Mouse (Mus musculus) CH12.LX (cell line): ENCODE measurements at regions not wholly inside any gene's neighbourhood (a gene's known extent, or its start where the extent isn't known, plus 50 kb on each side); places are given as distances from the start of the nearest gene placed in this dataset.

Experiments used
- BHLHE40 ChIP-seq: IDR thresholded peaks from 2 replicates; pipeline ENCODE4 v1.6.1; 2011; ENCODE audit warnings: mild to moderate bottlenecking, low read depth, low read length, improper control_type of control experiment
- CTCF ChIP-seq, 2 experiments: IDR thresholded peaks in 1 of 2; conservative IDR thresholded peaks in 1 of 2; 2 replicates each; pipeline ENCODE4 v1.5.1; 2011 to 2012; ENCODE audit warnings: low read depth in 2 of 2, low read length in 2 of 2, improper control_type of control experiment in 1 of 2, inconsistent platforms in 1 of 2, mild to moderate bottlenecking in 1 of 2, moderate library complexity in 1 of 2
- ELF1 ChIP-seq: IDR thresholded peaks from 2 replicates; pipeline ENCODE4 v1.6.1; 2014; ENCODE audit warnings: low read depth, mild to moderate bottlenecking, inconsistent platforms, low read length, improper control_type of control experiment
- EP300 ChIP-seq: IDR thresholded peaks from 2 replicates; pipeline ENCODE4 v1.6.1; 2011; ENCODE audit warnings: low read length, improper control_type of control experiment
- MAFK ChIP-seq: IDR thresholded peaks from 2 replicates; pipeline ENCODE4 v1.6.1; 2011; ENCODE audit warnings: low read length, improper control_type of control experiment; ENCODE audit not compliant: insufficient replicate concordance
- POLR2A ChIP-seq: IDR thresholded peaks from 2 replicates; pipeline ENCODE4 v1.6.1; 2011; ENCODE audit warnings: low read depth, mild to moderate bottlenecking, improper control_type of control experiment, low read length
- SMC3 ChIP-seq: IDR thresholded peaks from 2 replicates; pipeline ENCODE4 v1.6.1; 2011; ENCODE audit warnings: low read depth, low read length, improper control_type of control experiment
- TCF12 ChIP-seq: IDR thresholded peaks from 2 replicates; pipeline ENCODE4 v1.6.1; 2014; ENCODE audit warnings: low read depth, mild to moderate bottlenecking, inconsistent platforms, low read length, improper control_type of control experiment
- ZKSCAN1 ChIP-seq: IDR thresholded peaks from 2 replicates; pipeline ENCODE4 v1.6.1; 2012; ENCODE audit warnings: low read depth, inconsistent platforms, low read length, improper control_type of control experiment, borderline replicate concordance

DNA sequence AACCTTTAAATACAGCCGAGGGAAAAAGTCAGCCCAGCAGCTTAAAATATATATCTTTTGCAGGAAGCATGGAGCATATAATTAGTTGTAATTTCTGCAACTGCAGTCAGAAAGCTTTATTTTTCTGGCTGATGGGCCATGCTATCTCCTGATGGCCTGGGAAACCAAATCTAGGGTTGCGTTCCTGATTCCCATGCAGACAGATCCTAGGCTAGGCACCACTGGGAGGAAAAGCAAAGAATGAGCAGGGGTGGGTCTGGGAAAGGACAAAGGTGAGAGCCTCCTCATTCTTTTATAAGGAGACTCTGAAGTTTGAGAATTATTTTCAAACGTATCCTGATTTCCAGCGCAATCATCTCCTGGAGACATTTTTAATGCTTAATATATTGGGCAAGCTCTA lies 92.9 kb downstream of the Fzd1 start:
- TF ChIP-seq POLR2A (no peak), CTCF (conservative IDR thresholded peaks at IDR 0.05 in 1 of 2, IDR thresholded peaks at IDR 0.05 in 1 of 2; ENCODE audit: low read depth in 2 of 2, low read length in 2 of 2) (no peak), TCF12 (no peak), ELF1 (no peak), BHLHE40 (no peak), SMC3 (no peak), ZKSCAN1 (no peak), EP300 (no peak), MAFK (no peak)
